14 mouse cellular contexts compared by ENCODE assay signal in the genomic region with DNA sequence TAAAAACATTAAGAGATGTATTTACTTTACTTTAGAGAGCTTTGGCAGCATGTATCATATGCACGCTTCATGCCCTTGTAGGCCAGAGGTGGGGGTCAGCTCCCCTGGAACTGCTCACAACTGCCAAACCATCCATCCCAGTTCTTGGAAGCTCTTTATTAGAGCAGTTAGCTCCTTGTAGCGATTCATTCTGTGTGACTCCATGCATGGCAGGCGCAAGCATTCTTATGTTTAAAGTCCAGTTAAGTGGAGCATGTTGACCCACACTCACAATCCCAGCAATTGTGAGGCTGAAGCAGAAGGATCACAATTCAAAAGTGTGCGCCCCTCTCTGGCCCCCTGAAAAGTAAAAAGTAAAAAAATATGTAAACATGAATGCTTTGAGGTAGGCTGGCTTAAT.
"Had no signal": no experiment of that assay in that cellular context is flagged by ENCODE, and none has a peak within 500 bp of the region (broad histone marks: within the 10 kb centered on the region; RNA-seq: fewer than 3 reads in every experiment).

No protein-coding gene starts in this region.

- H3K4me2 ChIP-seq: liver, embryonic 13.5 days; midbrain, embryonic 12.5 days; midbrain, embryonic 15.5 days; neural tube, embryonic 12.5 days; neural tube, embryonic 15.5 days; stomach, embryonic 15.5 days had no signal

- DNase-seq: liver, embryonic 13.5 days; lung, adult 2 months; lung, postnatal 14 days; lung, postnatal 4 days; retina, postnatal 1 day; right cerebral cortex, postnatal 25 days; spleen, adult 18-20 months; thymus, postnatal 25 days had no signal

- H3K36me3 ChIP-seq: liver, embryonic 13.5 days; midbrain, embryonic 12.5 days; midbrain, embryonic 15.5 days; neural tube, embryonic 12.5 days; stomach, embryonic 15.5 days had no signal

- ATAC-seq: intestine, postnatal 0 days; midbrain, embryonic 15.5 days had no signal

- H3K4me3 ChIP-seq: liver, embryonic 13.5 days; midbrain, embryonic 12.5 days; midbrain, embryonic 15.5 days; neural tube, embryonic 12.5 days; neural tube, embryonic 15.5 days; stomach, embryonic 15.5 days had no signal

- H3K4me1 ChIP-seq: midbrain, embryonic 12.5 days; midbrain, embryonic 15.5 days; neural tube, embryonic 12.5 days; neural tube, embryonic 15.5 days; stomach, embryonic 15.5 days had no signal

- H3K27me3 ChIP-seq: liver, embryonic 13.5 days; midbrain, embryonic 12.5 days; midbrain, embryonic 15.5 days; neural tube, embryonic 12.5 days; neural tube, embryonic 15.5 days; stomach, embryonic 15.5 days had no signal

- H3K9me3 ChIP-seq: liver, embryonic 13.5 days; midbrain, embryonic 12.5 days; midbrain, embryonic 15.5 days; neural tube, embryonic 12.5 days; neural tube, embryonic 15.5 days; stomach, embryonic 15.5 days had no signal

- H3K27ac ChIP-seq: liver, embryonic 13.5 days; midbrain, embryonic 12.5 days; midbrain, embryonic 15.5 days; neural tube, embryonic 12.5 days; neural tube, embryonic 15.5 days; stomach, embryonic 15.5 days had no signal

- H3K9ac ChIP-seq: liver, embryonic 13.5 days; midbrain, embryonic 12.5 days; midbrain, embryonic 15.5 days; neural tube, embryonic 12.5 days; neural tube, embryonic 15.5 days; stomach, embryonic 15.5 days had no signal
